Mouse (Mus musculus): ENCODE measurements around the gene Ranbp17. TPM values are rescaled to one million over a fixed set of nuclear protein-coding genes. Genes with fewer than 3 reads are reported as not detected.

Gene Ranbp17
- total and polyA plus RNA-seq, 2 experiments from 2014 or later: 5.8 to 9.1 TPM

DNA sequence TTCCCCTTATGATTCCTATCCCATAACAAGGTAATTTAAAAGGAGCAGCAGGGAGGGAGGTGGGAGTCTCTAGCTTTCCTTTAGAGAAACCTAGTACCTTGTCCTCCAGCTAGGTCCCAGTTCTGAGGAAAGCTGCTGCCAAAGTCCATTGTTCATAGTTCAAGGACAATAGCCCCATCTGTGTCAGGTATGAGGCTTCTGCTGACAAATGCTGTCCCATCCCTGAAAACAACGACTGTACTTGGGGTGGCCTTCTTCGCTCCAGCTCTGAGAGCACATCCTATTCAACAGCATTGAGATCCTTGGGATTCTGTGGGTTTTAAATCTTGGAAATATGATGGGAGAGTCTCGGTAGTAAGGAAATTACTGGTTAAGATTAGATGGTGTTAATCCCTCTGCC lies 23.1 kb upstream of the Ranbp17 start:
- Histone ChIP-seq H3K4me1 (ENCODE audit: insufficient read depth) (no peaks in the 10 kb centered on the region), H3K4me2 (ENCODE audit: low read depth) (no peak overlapping the region), H3K27ac (ENCODE audit: low read depth, low read length) (no peak overlapping the region), H3K4me3 (ENCODE audit: low read depth, low read length) (no peak overlapping the region), H3K9ac (no peak overlapping the region), H3K36me3 (ENCODE audit: insufficient read depth) (no peaks in the 10 kb centered on the region), H3K27me3 (ENCODE audit: insufficient read depth, low read length) (no peaks in the 10 kb centered on the region), H3K9me3 (ENCODE audit: low read length) (no peaks in the 10 kb centered on the region)
- DNase-seq (no peak), ATAC-seq (no peak)
- 88% methylated on average over 3 of the region's 3 CpGs for WGBS
- TF ChIP-seq CTCF (IDR thresholded peaks at IDR 0.05; ENCODE audit: low read depth): no peak

DNA sequence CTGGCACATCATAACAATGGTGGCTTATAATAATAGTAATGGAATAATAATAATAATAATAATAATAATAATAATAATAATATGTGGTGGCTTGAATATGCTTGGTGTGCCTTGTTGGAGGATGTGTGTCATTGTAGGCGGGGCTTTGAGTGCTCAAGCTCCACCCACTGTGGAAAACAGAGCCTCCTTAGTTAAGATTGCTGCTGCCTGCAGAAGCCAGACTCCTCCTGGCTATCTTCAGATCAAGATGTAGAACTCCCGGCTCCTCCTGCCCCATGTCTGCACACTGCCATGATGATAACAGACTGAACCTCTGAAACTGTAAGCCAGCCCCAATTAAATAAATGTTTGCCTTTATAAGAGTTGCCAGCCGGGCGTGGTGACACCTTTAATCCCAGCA lies 21.0 kb upstream of the Ranbp17 start:
- Histone ChIP-seq H3K27ac (ENCODE audit: low read depth, low read length) (no peak overlapping the region), H3K36me3 (ENCODE audit: insufficient read depth) (no peaks in the 10 kb centered on the region), H3K9me3 (ENCODE audit: low read length) (no peaks in the 10 kb centered on the region), H3K9ac (no peak overlapping the region), H3K4me1 (ENCODE audit: insufficient read depth) (no peaks in the 10 kb centered on the region), H3K4me3 (ENCODE audit: low read depth, low read length) (no peak overlapping the region), H3K27me3 (ENCODE audit: insufficient read depth, low read length) (no peaks in the 10 kb centered on the region), H3K4me2 (ENCODE audit: low read depth) (no peak overlapping the region)
- DNase-seq (no peak), ATAC-seq (no peak)
- TF ChIP-seq CTCF (IDR thresholded peaks at IDR 0.05; ENCODE audit: low read depth): no peak
- WGBS: 93% methylated on average over 4 of the region's 4 CpGs

DNA sequence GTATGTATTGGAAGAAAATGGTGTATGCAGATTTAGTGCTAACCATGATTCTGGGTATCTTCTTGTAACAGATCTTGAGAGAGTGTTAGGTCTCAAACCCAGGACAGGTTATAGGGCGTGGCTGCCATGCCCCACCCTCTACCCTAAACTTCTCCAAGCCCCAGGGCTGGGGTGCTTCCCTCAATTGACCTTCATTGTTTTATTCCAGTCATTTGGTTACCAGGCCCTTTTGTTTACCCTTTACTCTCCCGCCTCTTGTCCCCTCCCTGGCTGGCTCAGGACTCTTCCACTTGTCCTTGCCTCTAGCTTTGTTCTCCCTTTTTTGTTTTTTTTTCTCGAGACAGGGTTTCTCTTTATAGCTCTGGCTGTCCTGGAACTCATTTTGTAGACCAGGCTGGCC lies 20.0 kb upstream of the Ranbp17 start:
- Histone ChIP-seq H3K4me1 (ENCODE audit: insufficient read depth) (no peaks in the 10 kb centered on the region), H3K9ac (no peak overlapping the region)
- 66% methylated on average over 3 of the region's 3 CpGs for WGBS

DNA sequence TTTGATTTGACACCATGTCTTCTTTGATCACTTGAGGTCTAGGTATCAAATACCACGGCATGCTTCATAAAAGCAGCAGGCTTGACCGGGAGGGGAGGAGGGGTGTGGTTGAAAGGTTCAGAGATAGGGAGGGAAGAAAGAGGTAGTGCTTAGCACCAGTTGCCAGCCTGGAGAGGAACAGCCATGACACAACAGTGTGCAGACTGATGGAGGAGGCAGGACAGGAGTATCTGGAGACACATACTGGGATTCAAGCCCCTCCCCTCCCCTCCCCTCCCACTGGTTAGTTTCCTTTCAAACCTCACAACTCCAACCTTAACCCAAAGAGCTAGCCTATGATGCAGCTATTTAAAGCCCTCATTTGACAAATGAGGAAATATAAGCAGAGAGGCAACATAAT lies 16.0 kb upstream of the Ranbp17 start:
- no peak overlapping the region for H3K4me2 ChIP-seq (ENCODE audit: low read depth)
- ATAC-seq: no peak
- no peaks in the 10 kb centered on the region for H3K4me1 ChIP-seq (ENCODE audit: insufficient read depth)
- H3K9ac ChIP-seq: no peak overlapping the region
- no peaks in the 10 kb centered on the region for H3K9me3 ChIP-seq (ENCODE audit: low read length)
- H3K27ac ChIP-seq (ENCODE audit: low read depth, low read length): no peak overlapping the region
- no peaks in the 10 kb centered on the region for H3K27me3 ChIP-seq (ENCODE audit: insufficient read depth, low read length)
- WGBS: 84% methylated on average over 2 of the region's 2 CpGs
- no peak for DNase-seq
- H3K4me3 ChIP-seq (ENCODE audit: low read depth, low read length): no peak overlapping the region
- TF ChIP-seq CTCF (IDR thresholded peaks at IDR 0.05; ENCODE audit: low read depth): no peak
- no peaks in the 10 kb centered on the region for H3K36me3 ChIP-seq (ENCODE audit: insufficient read depth)

More for the DNA sequence above, 20.0 kb upstream of the Ranbp17 start:
- Histone ChIP-seq H3K4me2 (ENCODE audit: low read depth) (no peak overlapping the region), H3K9me3 (ENCODE audit: low read length) (no peaks in the 10 kb centered on the region), H3K27ac (ENCODE audit: low read depth, low read length) (no peak overlapping the region), H3K36me3 (ENCODE audit: insufficient read depth) (no peaks in the 10 kb centered on the region), H3K4me3 (ENCODE audit: low read depth, low read length) (no peak overlapping the region), H3K27me3 (ENCODE audit: insufficient read depth, low read length) (no peaks in the 10 kb centered on the region)
- TF ChIP-seq CTCF (IDR thresholded peaks at IDR 0.05; ENCODE audit: low read depth): no peak
- ATAC-seq: no peak
- no peak for DNase-seq

DNA sequence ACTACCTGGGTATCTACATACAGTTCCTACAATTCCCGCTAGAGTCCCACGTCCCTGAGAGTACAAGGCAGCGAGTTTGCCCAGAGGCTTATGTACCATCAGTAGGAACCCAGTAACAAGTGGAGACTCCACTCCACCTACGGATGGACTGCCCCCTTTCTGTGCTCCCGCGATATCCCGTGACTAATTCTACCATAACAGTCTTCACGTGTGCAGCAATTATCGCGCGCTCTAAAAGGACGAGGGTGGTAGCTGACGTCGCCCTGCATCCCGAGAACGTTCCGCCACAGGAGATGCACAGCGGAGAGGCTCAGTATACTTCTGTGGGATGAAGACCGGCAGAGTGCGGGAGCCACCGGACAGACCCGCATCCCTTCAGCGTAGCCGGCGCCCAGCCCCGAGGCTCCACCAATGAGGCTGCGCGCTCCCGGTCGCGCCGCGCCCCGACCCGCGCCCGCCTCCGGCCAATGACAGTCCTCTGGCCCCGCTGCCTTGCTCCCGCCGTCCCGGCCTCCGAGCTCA lies 631 bp downstream of the Ranbp17 start:
- ATAC-seq (peak; percentile 96), DNase-seq (peak; percentile 88)
- TF ChIP-seq CTCF (IDR thresholded peaks at IDR 0.05; ENCODE audit: low read depth): peak; percentile 64
- Histone ChIP-seq H3K9ac (peak overlapping the region; percentile 89), H3K27me3 (ENCODE audit: insufficient read depth, low read length) (no peaks in the 10 kb centered on the region), H3K36me3 (ENCODE audit: insufficient read depth) (no peaks in the 10 kb centered on the region), H3K4me1 (ENCODE audit: insufficient read depth) (no peaks in the 10 kb centered on the region), H3K4me3 (ENCODE audit: low read depth, low read length) (peak overlapping the region; percentile 79), H3K9me3 (ENCODE audit: low read length) (no peaks in the 10 kb centered on the region), H3K4me2 (ENCODE audit: low read depth) (peak overlapping the region; percentile 77), H3K27ac (ENCODE audit: low read depth, low read length) (peak overlapping the region; percentile 89)
- under 1% methylated on average over 43 of the region's 43 CpGs for WGBS

DNA sequence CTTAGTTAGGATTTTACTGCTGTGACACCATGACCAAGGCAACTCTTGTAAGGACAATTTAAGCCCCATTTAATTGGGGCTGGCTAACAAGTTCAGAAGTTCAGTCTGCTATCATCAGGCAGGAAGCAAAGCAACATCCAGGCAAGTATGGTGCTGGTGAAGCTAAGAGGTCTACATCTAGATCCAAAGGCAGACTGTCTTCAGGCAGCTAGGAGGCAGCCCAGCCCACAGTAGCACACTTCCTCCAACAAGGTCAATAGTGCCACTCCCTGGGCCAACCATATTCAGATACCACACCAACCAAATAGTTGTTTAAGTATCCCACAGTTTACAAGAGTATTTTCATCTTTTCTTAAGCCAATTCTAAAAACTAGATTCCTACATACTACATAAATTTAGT lies 4.1 kb downstream of the Ranbp17 start:
- no peaks in the 10 kb centered on the region for H3K27me3 ChIP-seq (ENCODE audit: insufficient read depth, low read length)
- H3K9me3 ChIP-seq (ENCODE audit: low read length): no peaks in the 10 kb centered on the region
- DNase-seq (no peak), ATAC-seq (no peak)
- no peak overlapping the region for H3K27ac ChIP-seq (ENCODE audit: low read depth, low read length)
- TF ChIP-seq CTCF (IDR thresholded peaks at IDR 0.05; ENCODE audit: low read depth): no peak
- H3K9ac ChIP-seq: no peak overlapping the region
- H3K36me3 ChIP-seq (ENCODE audit: insufficient read depth): no peaks in the 10 kb centered on the region
- no peaks in the 10 kb centered on the region for H3K4me1 ChIP-seq (ENCODE audit: insufficient read depth)
- H3K4me3 ChIP-seq (ENCODE audit: low read depth, low read length): no peak overlapping the region
- no peak overlapping the region for H3K4me2 ChIP-seq (ENCODE audit: low read depth)

DNA sequence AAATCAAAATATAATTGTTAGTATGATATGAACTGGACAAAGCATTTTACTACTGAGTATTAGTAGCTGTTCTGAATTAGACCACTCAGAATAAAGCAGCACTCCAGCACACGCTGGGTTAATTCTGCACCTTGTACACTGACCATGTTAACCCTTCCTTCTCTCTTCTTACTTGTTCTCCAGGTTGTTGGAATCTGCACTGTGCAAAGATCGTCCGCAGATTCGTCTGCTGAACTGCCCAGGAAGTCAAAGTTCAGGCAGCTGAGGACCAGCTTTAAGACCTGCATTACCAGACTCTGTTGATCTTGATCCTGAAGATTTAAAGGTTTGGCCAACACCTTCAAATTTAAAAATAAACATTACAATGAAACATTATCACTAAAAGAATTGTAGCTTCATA lies 27.8 kb downstream of the Ranbp17 start:
- no peak for TF ChIP-seq CTCF (IDR thresholded peaks at IDR 0.05; ENCODE audit: low read depth)
- no peaks in the 10 kb centered on the region for H3K9me3 ChIP-seq (ENCODE audit: low read length)
- H3K4me3 ChIP-seq (ENCODE audit: low read depth, low read length): no peak overlapping the region
- H3K27ac ChIP-seq (ENCODE audit: low read depth, low read length): no peak overlapping the region
- DNase-seq: no peak
- H3K36me3 ChIP-seq (ENCODE audit: insufficient read depth): no peaks in the 10 kb centered on the region
- ATAC-seq: no peak
- H3K4me1 ChIP-seq (ENCODE audit: insufficient read depth): no peaks in the 10 kb centered on the region
- no peaks in the 10 kb centered on the region for H3K27me3 ChIP-seq (ENCODE audit: insufficient read depth, low read length)
- 81% methylated on average over 4 of the region's 4 CpGs for WGBS
- no peak overlapping the region for H3K4me2 ChIP-seq (ENCODE audit: low read depth)
- H3K9ac ChIP-seq: no peak overlapping the region

DNA sequence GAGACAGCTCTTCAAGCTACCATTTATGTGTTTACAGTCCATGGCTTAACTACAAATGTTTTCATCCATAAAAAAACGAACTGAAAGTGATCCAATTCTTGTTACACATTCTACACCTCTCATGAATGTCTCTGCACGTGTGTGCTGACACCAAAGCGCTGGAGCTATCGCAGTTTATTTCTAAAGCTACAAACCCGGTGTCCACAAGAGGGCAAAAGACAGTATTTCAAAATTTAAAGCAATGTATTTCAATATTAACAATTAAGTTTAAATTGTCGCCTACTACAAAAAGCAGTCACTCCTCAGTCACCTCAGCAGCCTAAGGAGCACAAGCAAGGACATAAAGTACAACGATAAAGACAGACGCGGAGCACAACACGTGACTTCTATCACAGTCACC lies 33.1 kb downstream of the Ranbp17 start:
- TF ChIP-seq CTCF (IDR thresholded peaks at IDR 0.05; ENCODE audit: low read depth): no peak
- Histone ChIP-seq H3K9ac (no peak overlapping the region), H3K9me3 (ENCODE audit: low read length) (no peaks in the 10 kb centered on the region), H3K4me3 (ENCODE audit: low read depth, low read length) (no peak overlapping the region), H3K27ac (ENCODE audit: low read depth, low read length) (no peak overlapping the region), H3K4me2 (ENCODE audit: low read depth) (no peak overlapping the region), H3K27me3 (ENCODE audit: insufficient read depth, low read length) (no peaks in the 10 kb centered on the region), H3K4me1 (ENCODE audit: insufficient read depth) (no peaks in the 10 kb centered on the region), H3K36me3 (ENCODE audit: insufficient read depth) (no peaks in the 10 kb centered on the region)
- DNase-seq (peak; percentile 9), ATAC-seq (no peak)
- WGBS: 89% methylated on average over 10 of the region's 10 CpGs
